Mouse (Mus musculus) adrenal gland, postnatal 10 days (tissue): ENCODE data around the gene Hmmr. TPM values are rescaled to one million over a fixed set of nuclear protein-coding genes. Genes with fewer than 3 reads are reported as not detected.
"Not testable (repeated sequence)": the region's sequence is repeated elsewhere in the genome, so short reads cannot be mapped to it uniquely, and the experiment has no call there.

Experiments
- DNase-seq: peaks from one replicate; pipeline ENCODE4 v3.0.0; 2021; ENCODE audit warnings: mixed read lengths
- long read RNA-seq, 2 experiments: library from polyadenylated mRNA; stranded (forward); transcript quantifications; one replicate each; pipeline ENCODE4 v2.0.0; 2021
- total RNA-seq, 2 experiments: library from RNA; stranded (reverse); gene quantifications; 2 replicates each; pipeline ENCODE4 v1.2.3; 2021

The Hmmr gene
- total RNA-seq: 1 to 10 TPM; 7.5 to 9.1 TPM
- long read RNA-seq, experiment 1, partial matches to known transcripts: 7 of 11 reads
- long read RNA-seq, experiment 1, other reads (novel, unspliced or antisense): 3 of 11 reads
- long read RNA-seq, experiment 2, partial matches to known transcripts: 0 of 2 reads
- long read RNA-seq, experiment 2, other reads (novel, unspliced or antisense): 2 of 2 reads

- DNase-seq: peak; percentile 88
Measured at GRCm38 (mm10) chr11:40733339-40734174, at the start of gene Hmmr, which contains the start of gene Nudcd2. Gene Hmmr (minus strand): TSS chr11:40733422. Gene Nudcd2 (plus strand): TSS chr11:40733667.

- DNase-seq: no peak
Measured at GRCm38 (mm10) chr11:40781857-40782256, 48.6 kb upstream of the Hmmr start.

GRCm38 (mm10) chr11:40775315-40776269, 42.4 kb upstream of the Hmmr start:
- DNase-seq: peak; percentile 8

- DNase-seq: no peak
Measured at GRCm38 (mm10) chr11:40764690-40765089, 31.5 kb upstream of the Hmmr start.

- peak; percentile 12 for DNase-seq
Measured at GRCm38 (mm10) chr11:40763395-40763794, 30.2 kb upstream of the Hmmr start.

GRCm38 (mm10) chr11:40759896-40760295, 26.7 kb upstream of the Hmmr start:
- DNase-seq: no peak

- no peak for DNase-seq
Measured at GRCm38 (mm10) chr11:40755968-40756367, 22.7 kb upstream of the Hmmr start.

GRCm38 (mm10) chr11:40755109-40755627, 21.9 kb upstream of the Hmmr start, which contains the start of gene Ccng1:
Gene Ccng1 (minus strand): TSS chr11:40755311.
- peak; percentile 94 for DNase-seq

- no peak for DNase-seq
Measured at GRCm38 (mm10) chr11:40754664-40755107, 21.5 kb upstream of the Hmmr start.

- DNase-seq: peak; percentile 8
Measured at GRCm38 (mm10) chr11:40753836-40754235, 20.6 kb upstream of the Hmmr start.

- DNase-seq: no peak
Measured at GRCm38 (mm10) chr11:40747716-40748115, 14.5 kb upstream of the Hmmr start.

- DNase-seq: no peak
Measured at GRCm38 (mm10) chr11:40746361-40746760, 13.1 kb upstream of the Hmmr start.

- DNase-seq: no peak
Measured at GRCm38 (mm10) chr11:40744348-40744747, 11.1 kb upstream of the Hmmr start.

- DNase-seq: no peak
Measured at GRCm38 (mm10) chr11:40741605-40742262, 8.5 kb upstream of the Hmmr start.

GRCm38 (mm10) chr11:40737369-40737768, 4.1 kb upstream of the Hmmr start:
- DNase-seq: no peak

GRCm38 (mm10) chr11:40734251-40734752, 1.1 kb upstream of the Hmmr start:
- no peak for DNase-seq

GRCm38 (mm10) chr11:40732997-40733338, 254 bp downstream of the Hmmr start:
- DNase-seq: no peak

GRCm38 (mm10) chr11:40718324-40718723, 14.9 kb downstream of the Hmmr start:
- no peak for DNase-seq

GRCm38 (mm10) chr11:40715524-40715923, 17.7 kb downstream of the Hmmr start:
- no peak for DNase-seq

GRCm38 (mm10) chr11:40713858-40714257, 19.4 kb downstream of the Hmmr start:
- DNase-seq: peak; percentile 57

- DNase-seq: not testable (repeated sequence)
Measured at GRCm38 (mm10) chr11:40709899-40710298, 23.3 kb downstream of the Hmmr start.
